Mouse (Mus musculus): ENCODE data around the gene Klhl3. TPM values are rescaled to one million over a fixed set of nuclear protein-coding genes. Genes with fewer than 3 reads are reported as not detected.

Gene Klhl3
- polyA plus RNA-seq, 1 experiment from 2014 or later: 9.6 TPM

- H3K4me3 ChIP-seq (ENCODE audit: low read length): no peak overlapping the region
- no peaks in the 10 kb centered on the region for H3K36me3 ChIP-seq (ENCODE audit: control insufficient read depth, insufficient read depth)
- H3K9me3 ChIP-seq (replicated peaks; ENCODE audit: control insufficient read depth, low read length): no peaks in the 10 kb centered on the region
- peaks cover 21% of the 10 kb centered on the region for H3K4me1 ChIP-seq (ENCODE audit: control insufficient read depth, insufficient read depth, low read length)
- H3K9ac ChIP-seq (ENCODE audit: low read length): no peak overlapping the region
- 67% methylated on average over 2 of the region's 2 CpGs for WGBS
- no peak overlapping the region for H3K27ac ChIP-seq (ENCODE audit: low read length)
- H3K4me2 ChIP-seq (ENCODE audit: low read depth, low read length): no peak overlapping the region
- H3K27me3 ChIP-seq (ENCODE audit: control insufficient read depth, insufficient read depth, low read length): no peaks in the 10 kb centered on the region
- ATAC-seq (replicated peaks; ENCODE audit: extremely low read depth, insufficient read depth, low FRiP score): no peak
Measured at GRCm38 (mm10) chr13:58116801-58117200, 3.4 kb upstream of the Klhl3 start.

GRCm38 (mm10) chr13:58115227-58115626 is 1.8 kb upstream of the Klhl3 start:
- Histone ChIP-seq H3K27me3 (ENCODE audit: control insufficient read depth, insufficient read depth, low read length) (no peaks in the 10 kb centered on the region), H3K4me1 (ENCODE audit: control insufficient read depth, insufficient read depth, low read length) (peaks cover 21% of the 10 kb centered on the region), H3K9me3 (replicated peaks; ENCODE audit: control insufficient read depth, low read length) (no peaks in the 10 kb centered on the region), H3K9ac (ENCODE audit: low read length) (no peak overlapping the region), H3K4me3 (ENCODE audit: low read length) (no peak overlapping the region), H3K27ac (ENCODE audit: low read length) (peak overlapping the region; percentile 41), H3K36me3 (ENCODE audit: control insufficient read depth, insufficient read depth) (no peaks in the 10 kb centered on the region), H3K4me2 (ENCODE audit: low read depth, low read length) (peak overlapping the region; percentile 27; the same call in 1 of the 2 replicates)
- ATAC-seq (replicated peaks; ENCODE audit: extremely low read depth, insufficient read depth, low FRiP score): peak; percentile 45
- 25% methylated on average over 13 of the region's 13 CpGs for WGBS

- Histone ChIP-seq H3K36me3 (ENCODE audit: control insufficient read depth, insufficient read depth) (no peaks in the 10 kb centered on the region), H3K9me3 (replicated peaks; ENCODE audit: control insufficient read depth, low read length) (no peaks in the 10 kb centered on the region), H3K27ac (ENCODE audit: low read length) (peak overlapping the region; percentile 85), H3K4me1 (ENCODE audit: control insufficient read depth, insufficient read depth, low read length) (peaks cover 26% of the 10 kb centered on the region), H3K4me2 (ENCODE audit: low read depth, low read length) (peak overlapping the region; percentile 80), H3K4me3 (ENCODE audit: low read length) (peak overlapping the region; percentile 78), H3K9ac (ENCODE audit: low read length) (peak overlapping the region; percentile 83), H3K27me3 (ENCODE audit: control insufficient read depth, insufficient read depth, low read length) (no peaks in the 10 kb centered on the region)
- 11% methylated on average over 11 of the region's 11 CpGs for WGBS
- ATAC-seq (replicated peaks; ENCODE audit: extremely low read depth, insufficient read depth, low FRiP score): no peak
Measured at GRCm38 (mm10) chr13:58112601-58113041, 771 bp downstream of the Klhl3 start.

- Histone ChIP-seq H3K4me2 (ENCODE audit: low read depth, low read length) (peak overlapping the region; percentile 80), H3K9ac (ENCODE audit: low read length) (peak overlapping the region; percentile 83; the same call in 1 of the 2 replicates), H3K9me3 (replicated peaks; ENCODE audit: control insufficient read depth, low read length) (no peaks in the 10 kb centered on the region), H3K4me1 (ENCODE audit: control insufficient read depth, insufficient read depth, low read length) (peaks cover 26% of the 10 kb centered on the region), H3K4me3 (ENCODE audit: low read length) (peak overlapping the region; percentile 78), H3K27me3 (ENCODE audit: control insufficient read depth, insufficient read depth, low read length) (no peaks in the 10 kb centered on the region), H3K36me3 (ENCODE audit: control insufficient read depth, insufficient read depth) (no peaks in the 10 kb centered on the region), H3K27ac (ENCODE audit: low read length) (no peak overlapping the region; the same call in 1 of the 2 replicates)
- ATAC-seq (replicated peaks; ENCODE audit: extremely low read depth, insufficient read depth, low FRiP score): no peak
- 64% methylated on average over 10 of the region's 10 CpGs for WGBS
Measured at GRCm38 (mm10) chr13:58112191-58112590, 1.2 kb downstream of the Klhl3 start.

- Histone ChIP-seq H3K27me3 (ENCODE audit: control insufficient read depth, insufficient read depth, low read length) (no peaks in the 10 kb centered on the region), H3K27ac (ENCODE audit: low read length) (no peak overlapping the region), H3K4me1 (ENCODE audit: control insufficient read depth, insufficient read depth, low read length) (peaks cover 26% of the 10 kb centered on the region)
Measured at GRCm38 (mm10) chr13:58111306-58111705, 2.1 kb downstream of the Klhl3 start.

GRCm38 (mm10) chr13:58090643-58091042 is 22.7 kb downstream of the Klhl3 start:
- no peak overlapping the region for H3K4me2 ChIP-seq (ENCODE audit: low read depth, low read length)
- H3K27ac ChIP-seq (ENCODE audit: low read length): no peak overlapping the region
- H3K36me3 ChIP-seq (ENCODE audit: control insufficient read depth, insufficient read depth): 0 out of 2 replicates have a peak, but pooled peaks cover 3% of the 10 kb centered on the region
- H3K27me3 ChIP-seq (ENCODE audit: control insufficient read depth, insufficient read depth, low read length): no peaks in the 10 kb centered on the region
- 53% methylated on average over 8 of the region's 8 CpGs for WGBS
- no peak overlapping the region for H3K4me3 ChIP-seq (ENCODE audit: low read length)
- no peaks in the 10 kb centered on the region for H3K9me3 ChIP-seq (replicated peaks; ENCODE audit: control insufficient read depth, low read length)
- no peak for ATAC-seq (replicated peaks; ENCODE audit: extremely low read depth, insufficient read depth, low FRiP score)
- H3K4me1 ChIP-seq (ENCODE audit: control insufficient read depth, insufficient read depth, low read length): no peaks in the 10 kb centered on the region
- H3K9ac ChIP-seq (ENCODE audit: low read length): no peak overlapping the region

More at GRCm38 (mm10) chr13:58111306-58111705, 2.1 kb downstream of the Klhl3 start:
- no peaks in the 10 kb centered on the region for H3K9me3 ChIP-seq (replicated peaks; ENCODE audit: control insufficient read depth, low read length)
- peak overlapping the region; percentile 80 for H3K4me2 ChIP-seq (ENCODE audit: low read depth, low read length)
- H3K4me3 ChIP-seq (ENCODE audit: low read length): no peak overlapping the region
- 0 out of 2 replicates have a peak, but pooled peaks cover 1% of the 10 kb centered on the region for H3K36me3 ChIP-seq (ENCODE audit: control insufficient read depth, insufficient read depth)
- H3K9ac ChIP-seq (ENCODE audit: low read length): no peak overlapping the region
- no peak for ATAC-seq (replicated peaks; ENCODE audit: extremely low read depth, insufficient read depth, low FRiP score)
- 90% methylated on average over 6 of the region's 6 CpGs for WGBS

- 88% methylated on average over 5 of the region's 5 CpGs for WGBS
- Histone ChIP-seq H3K9ac (ENCODE audit: low read length) (no peak overlapping the region), H3K36me3 (ENCODE audit: control insufficient read depth, insufficient read depth) (0 out of 2 replicates have a peak, but pooled peaks cover 4% of the 10 kb centered on the region), H3K27me3 (ENCODE audit: control insufficient read depth, insufficient read depth, low read length) (no peaks in the 10 kb centered on the region), H3K27ac (ENCODE audit: low read length) (no peak overlapping the region), H3K4me3 (ENCODE audit: low read length) (no peak overlapping the region), H3K4me1 (ENCODE audit: control insufficient read depth, insufficient read depth, low read length) (peaks cover 8% of the 10 kb centered on the region), H3K4me2 (ENCODE audit: low read depth, low read length) (no peak overlapping the region), H3K9me3 (replicated peaks; ENCODE audit: control insufficient read depth, low read length) (no peaks in the 10 kb centered on the region)
- no peak for ATAC-seq (replicated peaks; ENCODE audit: extremely low read depth, insufficient read depth, low FRiP score)
Measured at GRCm38 (mm10) chr13:58084396-58084795, 29.0 kb downstream of the Klhl3 start.

GRCm38 (mm10) chr13:58083521-58083920 is 29.9 kb downstream of the Klhl3 start:
- peaks cover 11% of the 10 kb centered on the region for H3K4me1 ChIP-seq (ENCODE audit: control insufficient read depth, insufficient read depth, low read length)
- H3K4me3 ChIP-seq (ENCODE audit: low read length): no peak overlapping the region
- no peak for ATAC-seq (replicated peaks; ENCODE audit: extremely low read depth, insufficient read depth, low FRiP score)
- no peaks in the 10 kb centered on the region for H3K27me3 ChIP-seq (ENCODE audit: control insufficient read depth, insufficient read depth, low read length)
- H3K27ac ChIP-seq (ENCODE audit: low read length): no peak overlapping the region
- no peak overlapping the region for H3K9ac ChIP-seq (ENCODE audit: low read length)
- WGBS: 71% methylated on average over 11 of the region's 11 CpGs
- H3K4me2 ChIP-seq (ENCODE audit: low read depth, low read length): no peak overlapping the region
- H3K9me3 ChIP-seq (replicated peaks; ENCODE audit: control insufficient read depth, low read length): no peaks in the 10 kb centered on the region
- H3K36me3 ChIP-seq (ENCODE audit: control insufficient read depth, insufficient read depth): 0 out of 2 replicates have a peak, but pooled peaks cover 4% of the 10 kb centered on the region

- no peaks in the 10 kb centered on the region for H3K27me3 ChIP-seq (ENCODE audit: control insufficient read depth, insufficient read depth, low read length)
- H3K27ac ChIP-seq (ENCODE audit: low read length): no peak overlapping the region
- no peak overlapping the region for H3K9ac ChIP-seq (ENCODE audit: low read length)
- H3K36me3 ChIP-seq (ENCODE audit: control insufficient read depth, insufficient read depth): 0 out of 2 replicates have a peak, but pooled peaks cover 4% of the 10 kb centered on the region
- H3K4me3 ChIP-seq (ENCODE audit: low read length): no peak overlapping the region
- 52% methylated on average over 5 of the region's 5 CpGs for WGBS
- H3K4me2 ChIP-seq (ENCODE audit: low read depth, low read length): no peak overlapping the region
- no peak for ATAC-seq (replicated peaks; ENCODE audit: extremely low read depth, insufficient read depth, low FRiP score)
- H3K9me3 ChIP-seq (replicated peaks; ENCODE audit: control insufficient read depth, low read length): no peaks in the 10 kb centered on the region
- H3K4me1 ChIP-seq (ENCODE audit: control insufficient read depth, insufficient read depth, low read length): peaks cover 13% of the 10 kb centered on the region
Measured at GRCm38 (mm10) chr13:58083048-58083447, 30.3 kb downstream of the Klhl3 start.
